Comparison of ENCODE assay signal across 14 mouse cellular contexts in genomic region chr6:90829536-90829935, GRCm38 (mm10).
DNase-seq lines count a peak whose midpoint lies in the region; ATAC-seq lines count a peak whose summit lies in the region.
"Had no signal": no experiment of that assay in that cellular context is flagged by ENCODE, and none has a peak within 500 bp of the region (broad histone marks: within the 10 kb centered on the region; RNA-seq: fewer than 3 reads in every experiment).

No protein-coding gene starts in this region.

- intact Hi-C loops in left cerebral cortex, postnatal 14 days (cut with DNase I), result loop anchor here (5.0 kb wide), 1 partner anchor 43 kb away; no protein-coding TSS in a partner anchor
- intact Hi-C loops in gastrocnemius, postnatal 14 days (cut with DNase I; ENCODE audit: low total_unique reads), result loop anchor here (10.0 kb wide), 1 partner anchor 455 kb away; no protein-coding TSS in a partner anchor

- ATAC-seq in frontal cortex, adult (ENCODE audit: low TSS enrichment), result peak; percentile 88
- ATAC-seq in megakaryocyte progenitor cell, adult 5-6 weeks (replicated peaks; ENCODE audit: poor library complexity), result no peak
- ATAC-seq: forebrain, embryonic 14.5 days had no signal

- peak; percentile 90 for DNase-seq in brain, adult 2 months (ENCODE audit: low read depth, low spot score)
- DNase-seq in left cerebral cortex, postnatal 14 days (ENCODE audit: low spot score in 2 of 2), result peak; percentile 75 to 89
- DNase-seq in right cerebral cortex, postnatal 25 days, result peak; percentile 78
- DNase-seq in gastrocnemius, postnatal 14 days, result no peak
- no peak for DNase-seq in kidney, postnatal 4 days
- DNase-seq: cerebellum, adult 9-11 months; heart, postnatal 14 days; kidney, adult 8-10 months; kidney, postnatal 14 days; liver; lung, adult 2 months had no signal

Comparison
In these comparisons a context has a peak if more than half of its experiments do, and no peak if none do; other contexts are left out.
1. DNase-seq: peak in brain, adult 2 months (single experiment), left cerebral cortex, postnatal 14 days (2 of 2) and right cerebral cortex, postnatal 25 days (single experiment); none in gastrocnemius, postnatal 14 days (single experiment) and kidney, postnatal 4 days (0 of 2).